Mouse (Mus musculus) spleen, adult 18-20 months (tissue): ENCODE results near the gene Derl2.

Source experiments
- DNase-seq, 2 experiments: peaks; one replicate each; pipeline ENCODE4 v3.0.0; 2022; ENCODE audit warnings: mixed read lengths in 2 of 2

The Derl2 gene

DNA sequence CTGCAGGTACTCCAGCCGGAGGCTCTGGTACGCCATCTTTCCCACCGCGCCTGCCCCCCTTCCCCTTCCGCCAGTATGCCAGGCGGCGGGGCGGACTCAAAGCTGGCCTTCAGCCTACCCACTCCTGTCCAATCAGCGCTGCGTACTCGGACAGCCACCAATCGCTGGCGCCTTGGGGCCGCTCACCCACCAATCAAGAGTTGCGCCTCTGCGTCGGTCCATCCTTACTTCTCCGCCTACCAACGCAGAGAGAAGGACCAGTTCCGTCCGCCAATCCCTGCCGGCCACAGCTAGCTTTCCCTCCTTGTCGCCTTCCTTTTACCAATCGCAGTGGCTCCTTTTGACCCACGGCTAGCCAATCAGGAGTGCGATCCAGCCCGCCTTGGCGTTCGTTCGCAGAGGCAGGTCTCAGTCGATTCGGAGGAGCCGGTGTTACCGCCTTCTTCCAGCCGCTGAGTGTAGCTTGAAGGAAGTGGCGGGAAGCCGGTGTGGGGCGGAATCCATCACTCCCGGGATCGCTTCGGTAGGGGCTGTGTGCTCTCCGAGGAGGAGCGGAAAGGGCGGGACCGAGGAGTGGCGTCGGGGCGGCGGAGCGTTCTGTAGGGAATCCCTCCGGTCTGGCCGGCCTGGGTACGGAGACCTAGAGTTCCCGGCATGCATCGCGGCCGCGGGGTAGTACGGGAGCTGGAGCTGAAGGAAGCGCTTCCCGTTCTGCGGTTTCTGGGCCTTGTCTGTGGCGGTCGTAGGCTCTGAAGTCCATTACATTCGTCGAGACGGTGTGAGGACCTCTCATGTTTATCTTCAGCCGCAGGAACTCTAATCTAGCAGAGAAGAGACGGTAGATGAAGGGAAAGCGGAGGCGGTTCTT lies at the start of gene Derl2, which contains the start of gene Mis12:
TSS of gene Derl2 (minus strand) at position 641 of the 868 bp plus-strand sequence.
TSS of gene Mis12 (plus strand) at position 411 of the 868 bp plus-strand sequence.
- DNase-seq, result peak; percentile 91 to 96

DNA sequence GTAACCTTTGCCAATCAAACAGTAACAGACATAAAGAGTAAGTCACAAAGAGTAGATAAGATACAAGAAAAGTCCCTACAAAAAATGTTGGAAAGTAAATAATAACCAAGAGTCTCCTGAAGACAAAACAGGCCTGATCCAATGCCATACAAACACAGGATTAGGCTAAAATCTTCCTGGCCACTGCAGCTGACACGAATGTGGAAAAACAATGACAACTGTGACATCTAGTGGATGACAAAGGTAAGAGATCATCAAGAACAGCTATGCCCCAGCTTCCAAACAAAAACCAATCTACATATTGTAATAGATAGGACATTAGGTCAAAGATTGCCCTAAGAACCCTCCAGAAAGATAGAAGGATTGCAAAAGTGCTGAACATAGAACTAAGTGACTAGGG lies 32.9 kb upstream of the Derl2 start:
- DNase-seq, result no peak

DNA sequence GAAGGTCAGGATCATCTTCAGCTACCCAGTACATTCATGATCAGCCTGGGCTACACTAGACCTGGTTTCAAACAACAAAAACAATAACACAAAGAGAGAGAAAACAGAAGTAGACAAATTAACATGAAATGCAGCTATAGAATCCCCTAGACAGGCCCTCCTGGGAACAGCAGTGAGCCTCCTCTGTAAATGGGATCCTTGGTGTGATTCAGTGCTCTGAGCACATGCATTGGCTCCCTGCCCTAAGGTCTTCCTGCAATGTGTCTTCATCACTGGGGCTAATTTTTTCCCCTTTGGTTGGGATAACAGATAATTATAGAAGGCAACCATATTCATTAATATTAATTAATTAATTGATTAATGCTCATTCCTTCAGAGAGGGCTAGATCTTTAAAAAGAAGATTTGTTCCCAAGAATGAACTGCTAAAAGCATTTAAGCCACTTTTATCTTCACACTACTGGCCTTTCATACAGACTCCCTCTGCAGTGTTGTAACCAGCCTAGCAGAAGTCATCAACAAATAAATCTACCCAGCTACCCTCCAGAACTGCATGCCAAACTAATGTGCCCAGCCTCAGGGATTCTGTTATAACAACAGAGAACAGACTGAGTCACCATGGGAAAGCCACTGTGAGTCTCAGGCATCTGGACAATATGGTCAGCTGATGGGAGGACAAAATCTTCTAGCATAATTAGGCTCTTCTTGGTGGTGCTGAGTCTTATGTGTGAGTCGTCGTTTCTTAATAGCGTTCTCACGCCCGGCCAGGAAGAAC lies 20.1 kb upstream of the Derl2 start:
- DNase-seq, result no peak

DNA sequence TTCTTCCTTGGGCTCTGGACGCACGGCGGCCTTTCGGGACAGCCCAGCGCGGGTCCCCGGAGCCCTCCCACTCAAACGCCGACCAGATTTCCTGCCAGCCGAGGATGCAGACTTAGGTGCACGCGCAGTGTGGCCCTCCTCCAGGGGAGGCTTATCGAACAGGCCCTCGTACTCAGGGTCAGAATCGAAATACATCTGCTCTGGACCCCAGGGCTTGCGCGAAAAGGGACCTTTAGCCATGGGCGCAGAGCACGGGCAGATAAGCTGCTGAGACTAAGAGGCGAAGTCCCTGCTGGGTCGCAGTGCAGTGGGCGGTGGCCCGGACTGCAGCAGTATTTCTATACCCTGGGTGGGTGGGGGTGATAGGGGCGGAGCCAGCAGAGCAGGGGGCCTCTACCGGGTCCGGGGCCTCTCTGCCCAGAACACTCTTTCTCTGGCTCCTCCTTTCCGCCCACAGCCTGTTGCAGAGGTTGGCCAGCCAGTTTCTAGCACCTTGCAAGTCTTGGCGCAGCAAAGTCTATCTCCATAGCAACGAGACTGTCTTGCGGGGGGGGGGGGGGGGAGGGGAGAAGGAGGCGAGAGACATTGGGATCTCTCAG lies 13.6 kb upstream of the Derl2 start, which contains the start of gene 6330403K07Rik:
TSS of gene 6330403K07Rik (minus strand) at position 351 of the 599 bp plus-strand sequence.
- no peak for DNase-seq

DNA sequence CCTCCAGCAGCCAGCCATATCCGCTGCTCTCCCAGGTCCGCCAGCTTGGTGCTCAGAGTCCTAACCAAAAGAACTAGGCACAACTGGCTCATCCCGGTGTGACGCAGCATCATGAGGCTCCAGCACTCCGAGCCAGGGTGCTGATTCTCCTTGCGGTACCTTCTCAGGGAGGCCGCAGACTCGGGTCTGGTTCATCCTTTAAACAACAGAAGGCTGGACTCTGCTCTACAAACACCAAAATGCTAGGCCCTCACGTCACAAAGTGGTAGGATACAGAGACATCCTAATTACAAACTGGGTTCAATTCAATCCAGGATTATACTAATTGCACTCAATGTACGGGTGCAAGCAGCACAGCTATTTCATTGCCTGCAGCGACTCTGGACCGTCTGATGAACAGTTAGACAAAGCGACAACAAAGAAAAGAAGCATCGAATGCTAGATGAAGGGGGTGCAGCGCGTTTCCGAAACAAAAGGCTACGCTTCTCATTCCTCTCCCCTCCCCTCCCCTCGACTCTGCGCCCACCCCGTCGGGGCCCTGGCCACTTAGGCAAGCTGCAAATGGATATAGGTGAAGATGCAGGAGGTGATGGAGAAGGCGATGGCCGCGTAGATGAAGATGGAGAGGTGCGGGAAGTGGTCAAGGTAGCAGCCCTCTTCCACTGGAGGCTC lies 13.0 kb upstream of the Derl2 start:
- no peak for DNase-seq

DNA sequence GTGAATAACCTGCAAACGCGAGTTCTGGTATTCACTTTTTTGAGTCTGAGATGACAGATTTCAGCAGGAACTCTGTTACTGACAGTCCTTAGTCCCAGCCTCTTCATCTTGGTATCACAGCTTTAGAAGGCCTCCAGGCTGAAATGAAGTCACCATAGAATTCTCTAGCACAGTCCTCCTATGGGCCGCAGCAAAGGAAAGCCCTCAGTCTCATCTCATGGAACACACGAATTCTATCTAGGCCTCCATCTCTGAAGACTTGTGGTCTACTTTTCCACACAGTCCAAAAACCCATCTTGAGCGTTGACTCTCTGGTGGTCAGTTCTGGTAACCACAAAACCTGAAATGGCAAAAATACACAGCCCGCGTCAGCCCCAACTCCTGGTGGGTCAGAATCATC lies 12.4 kb upstream of the Derl2 start:
- DNase-seq, result no peak

DNA sequence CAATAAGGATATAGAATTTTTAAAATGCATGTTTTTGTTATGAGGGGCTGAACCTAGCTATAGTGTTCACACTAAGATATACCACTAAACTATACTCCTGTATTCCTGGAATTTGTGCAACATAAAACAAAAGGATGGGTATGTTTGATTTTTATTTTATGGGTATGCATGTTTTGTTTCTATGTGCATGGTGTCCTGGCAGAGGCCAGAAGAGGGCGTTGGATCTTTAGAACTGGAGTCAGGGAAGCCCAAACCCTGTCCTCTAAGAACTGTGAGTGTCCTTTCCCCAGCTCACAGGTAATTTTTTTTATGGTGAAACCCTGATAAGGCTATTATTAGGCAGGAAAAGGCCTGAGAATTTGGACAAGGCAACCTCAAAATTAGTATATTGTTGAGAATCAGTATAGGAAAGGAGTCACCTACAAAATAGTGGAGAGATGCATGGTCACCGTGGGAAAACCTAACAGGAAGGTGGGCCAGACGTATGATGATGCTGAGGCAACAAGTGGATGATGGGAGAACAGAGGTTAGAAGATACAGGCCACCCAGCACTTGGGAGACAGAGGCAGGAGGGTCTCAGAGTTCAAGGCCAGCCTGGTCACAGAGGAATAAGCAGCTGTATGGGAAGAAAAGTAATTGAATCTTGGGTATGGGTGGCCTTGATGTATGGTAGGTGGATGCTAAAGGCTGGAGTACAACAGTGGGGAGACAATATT lies 9.9 kb upstream of the Derl2 start:
- DNase-seq, result no peak

DNA sequence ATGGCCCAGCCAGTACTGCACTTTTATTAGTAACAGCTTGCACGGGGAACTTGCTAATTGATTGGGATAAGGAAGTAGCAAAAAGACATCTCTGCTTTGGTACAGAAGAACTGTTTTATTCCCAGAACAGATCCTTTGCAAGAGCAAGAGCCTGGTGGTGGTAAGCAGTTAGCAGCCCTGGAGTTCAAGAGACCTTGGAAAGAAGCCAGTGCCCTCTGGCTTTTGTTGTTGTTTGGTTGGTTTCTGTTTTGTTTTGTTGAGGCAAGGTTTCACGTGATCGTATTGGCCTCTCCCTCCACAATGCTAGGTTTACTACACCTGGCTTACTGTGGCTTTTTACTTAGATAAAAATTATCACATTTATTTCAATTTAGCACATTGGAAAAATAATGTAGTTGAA lies 8.6 kb upstream of the Derl2 start:
- DNase-seq, result no peak

DNA sequence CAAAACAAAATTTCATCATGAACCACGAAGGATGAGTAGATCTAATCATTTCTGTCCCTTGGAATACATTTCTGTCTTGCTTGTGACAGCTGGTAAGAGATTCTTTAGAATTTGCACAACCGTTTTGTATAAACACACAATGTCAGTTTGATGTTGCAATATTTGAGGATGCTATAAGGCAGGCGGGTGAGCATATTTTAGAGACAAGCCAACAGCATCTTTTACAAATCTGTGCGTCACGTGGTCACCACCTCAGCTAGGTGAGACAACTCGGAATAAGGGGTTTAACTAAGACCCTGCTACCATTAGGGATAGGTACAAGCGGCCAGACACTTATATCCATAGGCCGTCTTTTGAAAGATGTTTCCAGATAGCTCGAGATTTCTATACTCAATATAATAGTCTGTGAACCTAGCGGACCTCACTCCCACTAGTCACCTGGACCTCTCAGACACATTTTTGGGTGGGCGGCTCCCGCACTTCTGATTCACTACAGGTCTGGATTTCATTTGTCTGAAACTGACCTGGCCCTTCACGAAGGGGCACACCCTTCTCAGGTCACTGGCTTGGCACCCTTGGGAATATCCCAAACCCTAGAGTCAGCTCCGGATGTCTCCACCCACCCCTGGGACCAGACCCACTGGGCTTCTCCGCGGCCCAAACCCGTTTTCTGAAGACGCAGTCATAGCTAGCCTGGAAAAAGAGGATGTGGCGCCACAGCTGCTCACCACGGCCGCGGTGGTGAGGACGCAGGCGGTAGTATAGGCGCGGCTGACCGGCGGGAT lies 1.0 kb downstream of the Derl2 start:
- DNase-seq, result no peak

DNA sequence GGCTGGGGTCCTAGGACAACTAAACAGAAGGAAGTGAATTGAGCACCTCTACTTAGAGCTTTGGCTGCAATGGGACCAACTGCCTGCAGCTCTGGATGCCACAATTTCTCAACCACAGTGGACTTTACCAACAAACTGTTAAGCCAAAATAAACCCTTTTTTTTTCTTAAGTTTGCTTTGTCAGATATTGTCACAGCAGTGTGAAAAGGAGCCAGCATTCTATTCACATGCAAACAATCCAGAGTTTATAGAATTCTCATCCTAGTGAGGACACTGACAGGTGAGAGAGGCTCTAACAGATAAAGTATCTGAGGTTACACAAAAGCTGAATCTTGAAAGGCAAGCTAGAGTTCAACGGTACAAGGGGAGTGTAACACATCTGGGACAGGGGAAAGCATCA lies 2.6 kb downstream of the Derl2 start:
- no peak for DNase-seq

DNA sequence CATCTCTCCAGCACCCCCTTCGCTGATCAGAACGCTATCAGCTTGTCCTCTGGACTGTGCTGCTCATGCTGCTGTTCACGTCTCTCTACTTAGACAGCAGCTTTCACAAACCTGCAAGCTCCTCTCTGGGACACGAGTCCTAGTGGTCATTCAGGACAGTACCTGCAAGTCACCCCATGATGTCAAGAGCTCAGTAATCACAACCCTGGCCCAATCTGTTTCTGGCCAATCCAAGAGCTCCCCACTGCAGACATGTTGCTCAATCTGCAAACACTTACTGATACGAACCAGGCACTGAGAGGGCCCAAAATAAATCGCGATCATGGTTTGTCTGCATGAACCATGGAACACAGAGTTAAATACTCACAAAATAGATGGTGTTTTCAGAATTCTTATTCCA lies 6.9 kb downstream of the Derl2 start:
- DNase-seq, result no peak

DNA sequence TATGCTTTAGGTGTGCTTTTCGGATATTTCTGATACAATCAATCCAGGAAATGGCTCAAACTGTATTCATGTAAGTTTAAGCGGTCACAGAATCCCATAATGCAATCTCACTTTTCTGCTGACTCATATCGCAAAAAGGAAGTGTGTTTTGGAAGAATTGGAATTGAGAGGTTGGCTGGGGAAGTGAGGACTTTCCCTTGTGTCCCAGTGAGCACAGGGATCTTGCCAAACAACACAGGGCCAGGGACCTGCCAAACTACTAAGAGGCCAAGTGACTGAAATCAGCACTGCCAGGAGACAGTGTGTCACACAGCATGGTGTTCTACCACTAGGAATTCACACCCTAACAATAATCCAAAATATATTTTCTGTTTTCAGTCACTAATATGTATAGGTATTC lies 11.3 kb downstream of the Derl2 start:
- no peak for DNase-seq

DNA sequence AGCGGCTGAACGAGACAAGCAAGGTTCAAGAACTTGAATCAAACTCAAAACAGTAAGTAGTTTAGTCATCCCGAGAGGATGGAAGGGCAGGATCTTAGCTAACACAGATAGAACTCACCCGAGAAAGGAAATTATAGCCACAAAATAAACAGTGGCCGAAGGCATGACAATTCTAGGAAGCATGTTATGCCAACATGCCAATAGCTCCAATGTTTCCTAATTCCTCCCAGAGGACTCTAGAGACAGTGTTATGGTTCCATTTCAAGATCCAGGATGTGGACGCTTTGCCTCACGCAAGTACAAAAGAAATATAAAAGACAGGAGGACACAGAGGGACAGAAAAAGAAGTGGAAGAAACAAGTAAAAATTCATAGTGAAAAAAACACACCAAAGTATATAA lies 11.8 kb downstream of the Derl2 start:
- DNase-seq, result no peak

DNA sequence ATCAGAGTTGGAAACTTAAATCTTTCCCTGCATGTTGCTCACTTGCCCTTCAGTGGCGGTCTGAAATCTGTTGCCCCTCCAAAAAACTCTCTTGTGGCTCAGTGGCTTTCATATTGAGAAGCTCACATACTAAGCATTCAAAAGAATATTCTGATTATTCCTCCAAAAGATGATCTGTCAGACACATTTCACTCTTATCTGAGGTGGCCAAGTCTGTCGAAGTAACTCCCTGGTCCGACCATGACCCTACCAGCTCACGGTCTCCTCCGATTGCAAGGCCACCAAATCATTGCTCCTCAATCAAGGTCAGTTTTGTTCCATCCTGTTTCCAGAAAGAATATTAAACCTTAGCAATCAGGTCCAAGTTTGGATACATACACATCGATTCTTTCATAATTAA lies 12.6 kb downstream of the Derl2 start:
- no peak for DNase-seq

DNA sequence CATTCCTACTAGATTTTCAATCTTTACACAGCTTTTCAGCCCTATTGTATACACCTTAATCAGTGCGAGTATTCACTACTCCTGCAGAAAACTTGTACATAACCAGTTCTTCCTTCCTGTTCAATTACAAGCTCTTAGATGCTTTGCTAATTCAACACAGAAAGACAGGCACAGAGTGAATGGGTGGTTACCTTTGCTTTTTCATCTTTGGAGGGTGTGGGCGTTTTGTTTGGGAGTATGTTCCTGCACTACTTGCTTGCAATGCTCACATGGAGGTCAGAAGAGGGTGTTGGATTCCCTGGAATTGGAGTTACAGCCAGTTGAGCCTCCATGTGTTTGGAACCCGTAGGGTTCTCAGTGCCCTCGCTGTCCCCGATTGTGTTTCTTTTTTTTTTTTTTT lies 14.6 kb downstream of the Derl2 start:
- no peak for DNase-seq

DNA sequence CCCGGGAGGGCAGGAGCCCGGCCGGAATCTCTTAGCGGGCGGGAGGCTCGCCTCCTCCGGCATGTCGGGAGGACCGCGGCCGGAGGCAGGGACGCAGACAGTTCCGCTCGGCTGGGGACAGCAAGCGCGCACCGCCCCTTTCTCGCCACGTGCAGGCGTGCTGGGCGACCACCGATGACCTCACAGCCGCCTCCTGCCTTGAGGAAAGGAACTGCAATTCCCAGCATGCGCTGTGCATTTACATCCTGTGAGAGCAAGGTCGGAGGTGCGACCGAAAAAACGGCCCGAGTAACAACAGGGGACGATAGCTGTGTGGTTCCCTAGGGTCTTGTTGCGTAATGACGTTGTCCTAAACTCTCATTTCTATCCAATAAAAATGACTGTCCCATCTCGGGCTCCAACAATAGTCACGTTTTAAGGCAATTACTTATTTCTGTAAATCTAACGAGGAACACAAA lies 15.3 kb downstream of the Derl2 start, which contains the start of gene Dhx33:
TSS of gene Dhx33 (minus strand) at position 122 of the 458 bp plus-strand sequence.
- DNase-seq, result peak; percentile 91 to 94

DNA sequence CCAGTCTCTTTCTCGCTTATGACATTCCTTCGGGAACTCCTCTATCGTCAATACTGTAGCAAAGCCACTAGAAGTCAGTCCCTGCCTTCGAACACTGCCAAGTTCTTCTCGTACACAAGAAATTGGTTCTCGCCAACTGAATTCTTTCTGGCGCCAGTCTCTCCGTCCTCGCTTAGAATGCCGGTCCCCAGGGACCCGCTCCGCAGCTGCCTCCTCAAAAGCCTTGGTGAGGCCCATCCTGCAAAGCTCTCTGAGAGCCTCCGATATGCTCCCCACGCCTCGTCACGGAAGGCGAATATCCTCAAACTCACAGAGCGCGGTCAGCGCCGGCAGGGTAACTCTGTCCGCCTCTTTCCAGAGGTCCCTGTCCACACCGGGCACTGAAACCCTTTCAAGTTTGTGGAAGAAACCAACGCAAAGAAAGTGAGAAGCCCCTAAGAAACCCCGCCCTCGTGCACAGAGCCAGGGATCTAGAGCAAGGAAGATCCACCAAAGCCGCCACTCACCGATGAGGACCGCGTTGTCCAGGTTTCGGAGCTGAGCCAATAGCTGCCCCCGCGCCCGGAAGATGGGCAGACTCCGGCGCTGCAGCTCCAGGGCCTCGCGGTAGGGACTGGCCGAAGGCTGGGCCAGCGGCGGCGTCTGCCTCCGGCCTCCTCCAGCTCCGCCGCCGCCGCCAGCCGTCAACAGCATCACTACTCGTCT lies 15.9 kb downstream of the Derl2 start:
- DNase-seq, result no peak

DNA sequence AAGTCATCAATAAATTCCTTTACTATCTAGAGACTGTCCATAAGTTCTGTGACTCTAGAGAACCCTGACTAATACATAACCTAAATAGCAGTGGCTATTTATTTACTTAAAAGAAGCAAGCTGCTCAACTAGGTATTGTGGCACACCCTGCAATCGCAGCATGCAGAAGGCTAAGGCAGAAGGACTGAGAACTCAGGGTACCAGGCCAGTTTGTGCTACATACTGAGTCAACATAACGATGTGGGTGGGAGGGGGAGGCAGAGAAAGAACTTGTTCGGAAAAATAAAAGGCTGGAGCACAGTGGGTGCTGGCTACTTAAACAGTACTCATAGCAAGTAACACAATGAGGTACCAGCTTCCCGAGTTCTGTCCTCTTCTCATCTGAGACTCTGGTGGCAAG lies 18.5 kb downstream of the Derl2 start:
- no peak for DNase-seq

DNA sequence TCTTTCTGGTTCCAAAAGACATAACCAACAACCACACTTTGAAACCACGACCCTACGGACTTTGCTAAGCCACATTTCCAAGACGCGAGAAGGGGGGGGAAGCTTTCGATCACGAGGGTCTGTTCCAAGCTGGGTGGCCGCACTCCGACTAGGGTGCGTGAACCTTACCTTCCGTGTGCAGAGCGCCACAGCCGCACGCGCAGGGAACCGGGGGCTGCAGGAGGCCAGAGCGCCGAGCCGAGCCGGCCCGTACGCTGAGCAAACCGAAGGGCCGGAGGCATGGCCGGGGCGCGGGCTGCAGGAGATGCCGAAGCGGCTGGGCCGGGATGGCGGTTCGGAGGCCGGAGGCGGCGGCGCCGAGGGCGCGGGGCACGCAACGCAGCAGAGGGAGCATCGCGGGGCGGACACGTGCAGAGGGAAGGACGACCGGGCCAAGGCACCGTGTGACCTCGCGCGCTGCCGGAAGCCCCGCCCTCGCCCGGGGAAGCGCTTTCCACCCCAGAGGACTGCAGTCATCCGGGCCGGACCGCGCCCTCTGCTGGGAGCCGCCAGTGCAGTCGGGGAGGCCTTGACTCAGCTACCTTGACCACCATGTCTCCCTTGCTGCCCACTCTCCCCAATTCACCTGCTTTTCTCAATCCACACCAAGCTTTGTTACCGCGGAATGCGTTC lies 36.9 kb downstream of the Derl2 start, which contains the start of gene C1qbp:
TSS of gene C1qbp (minus strand) at position 470 of the 672 bp plus-strand sequence.
- DNase-seq, result peak; percentile 86 to 96

DNA sequence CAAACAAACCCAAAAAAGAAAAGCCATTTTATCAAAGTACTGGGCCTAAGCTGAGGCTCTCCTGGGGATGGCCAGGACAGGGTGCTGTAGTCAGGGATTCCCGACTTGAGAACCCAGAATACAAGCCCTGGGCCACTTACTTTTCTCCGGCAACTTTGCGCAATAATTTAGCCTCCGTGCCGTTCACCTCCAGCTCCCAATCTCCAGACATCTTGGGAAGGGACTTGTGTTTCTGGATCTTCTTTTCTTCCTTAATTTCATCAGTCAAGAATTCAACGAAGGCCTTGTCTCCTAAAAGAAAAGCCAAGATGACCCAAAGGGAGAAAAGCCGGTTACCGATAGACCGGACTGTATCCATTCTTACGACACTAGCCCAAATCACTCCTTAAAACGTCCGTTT lies 37.6 kb downstream of the Derl2 start:
- no peak for DNase-seq
